Comparison of ENCODE assay signal across 16 mouse cellular contexts in the genomic region with DNA sequence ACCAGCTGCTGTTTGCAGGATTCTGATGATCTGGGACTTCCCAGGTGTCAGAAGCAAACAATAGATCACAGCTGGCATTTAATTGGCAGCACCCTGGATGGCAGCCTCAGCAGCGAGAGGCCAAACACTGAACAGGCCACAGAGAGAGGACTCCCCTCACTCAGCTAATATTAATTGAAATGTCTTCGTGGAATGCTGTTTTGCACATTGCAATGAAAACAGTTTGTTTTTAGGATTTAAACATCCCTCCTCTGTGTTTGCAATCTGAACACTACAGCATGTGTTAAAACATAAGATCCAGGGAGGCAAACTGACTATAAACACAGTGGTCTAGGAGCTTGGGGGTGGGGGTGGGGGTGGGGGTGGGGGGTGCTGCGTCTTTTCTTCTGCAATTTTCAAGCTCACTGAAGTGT.
A peak's percentile ranks its signal among the peaks of the same experiment; 100 is the strongest.
DNase-seq lines count a peak whose midpoint lies in the region; ATAC-seq and TF ChIP-seq lines count a peak whose summit lies in the region.
"Had no signal": no experiment of that assay in that cellular context is flagged by ENCODE, and none has a peak within 500 bp of the region (broad histone marks: within the 10 kb centered on the region; RNA-seq: fewer than 3 reads in every experiment).

No protein-coding gene starts in this region.

- H3K9ac ChIP-seq in stomach, embryonic 14.5 days (replicated peaks; ENCODE audit: low read depth, low read length): no peak overlapping the region
- no peak overlapping the region for H3K9ac ChIP-seq in stomach, postnatal 0 days (ENCODE audit: low read length)
- no peak overlapping the region for H3K9ac ChIP-seq in midbrain, embryonic 15.5 days
- H3K9ac ChIP-seq: embryonic facial prominence, embryonic 13.5 days; limb, embryonic 15.5 days; lung, embryonic 15.5 days had no signal

- TF ChIP-seq CTCF in stomach, postnatal 0 days (IDR thresholded peaks at IDR 0.05; ENCODE audit: low read depth): no peak

- H3K4me3 ChIP-seq in stomach, embryonic 14.5 days (ENCODE audit: low read depth, low read length): no peak overlapping the region
- no peak overlapping the region for H3K4me3 ChIP-seq in stomach, postnatal 0 days (ENCODE audit: low read depth, low read length)
- H3K4me3 ChIP-seq in midbrain, embryonic 15.5 days: no peak overlapping the region
- H3K4me3 ChIP-seq: embryonic facial prominence, embryonic 13.5 days; limb, embryonic 15.5 days; lung, embryonic 15.5 days had no signal

- peaks cover 4% of the 10 kb centered on the region; the same call in 1 of the 2 replicates for H3K4me1 ChIP-seq in stomach, embryonic 14.5 days (ENCODE audit: control insufficient read depth, insufficient read depth, low read length)
- 0 out of 2 replicates have a peak, but pooled peaks cover 2% of the 10 kb centered on the region for H3K4me1 ChIP-seq in stomach, postnatal 0 days (replicated peaks; ENCODE audit: control insufficient read depth, insufficient read depth)
- H3K4me1 ChIP-seq in midbrain, embryonic 15.5 days: peaks cover 25% of the 10 kb centered on the region
- H3K4me1 ChIP-seq: limb, embryonic 15.5 days had no signal

- DNase-seq in embryo, embryonic 10.5 days (ENCODE audit: low spot score): peak; percentile 32
- no peak for DNase-seq in embryo, embryonic 10 days (ENCODE audit: low spot score)
- no peak for DNase-seq in stomach, postnatal 0 days (ENCODE audit: low spot score)
- no peak for DNase-seq in right cerebral cortex, postnatal 4 days
- DNase-seq in layer of hippocampus, postnatal 25 days (ENCODE audit: extremely low spot score in 1 of 2, low spot score in 1 of 2): no peak
- no peak for DNase-seq in left cerebral cortex, postnatal 36 days (ENCODE audit: low spot score in 2 of 2)
- DNase-seq: adrenal gland, postnatal 36 days; cerebellum, adult 8-10 months; heart, adult 11 months; kidney, adult 11 months; kidney, postnatal 36 days had no signal

- no peak for TF ChIP-seq EP300 in stomach, postnatal 0 days (optimal IDR thresholded peaks at IDR 0.05)

- no peaks in the 10 kb centered on the region for H3K27me3 ChIP-seq in stomach, embryonic 14.5 days (ENCODE audit: control insufficient read depth, insufficient read depth, low read length)
- no peaks in the 10 kb centered on the region for H3K27me3 ChIP-seq in stomach, postnatal 0 days (ENCODE audit: control insufficient read depth, insufficient read depth, low read length)
- H3K27me3 ChIP-seq in midbrain, embryonic 15.5 days (replicated peaks): no peaks in the 10 kb centered on the region

- intact Hi-C loops in left cerebral cortex, postnatal 36 days (cut with DNase I): no loop called here

- 0 out of 2 replicates have a peak, but pooled peaks have one; percentile 53 for ATAC-seq in stomach, embryonic 14.5 days (ENCODE audit: insufficient number of reproducible peaks, insufficient read depth, low FRiP score, low read depth)
- ATAC-seq in stomach, postnatal 0 days (ENCODE audit: low FRiP score, low TSS enrichment): no peak
- ATAC-seq in midbrain, embryonic 15.5 days (replicated peaks): peak; percentile 46

- no peak overlapping the region for H3K4me2 ChIP-seq in stomach, embryonic 14.5 days (replicated peaks; ENCODE audit: low read depth, low read length)
- no peak overlapping the region for H3K4me2 ChIP-seq in stomach, postnatal 0 days (replicated peaks; ENCODE audit: low read depth)
- peak overlapping the region; percentile 17; the same call in 1 of the 2 replicates for H3K4me2 ChIP-seq in midbrain, embryonic 15.5 days
- H3K4me2 ChIP-seq: embryonic facial prominence, embryonic 13.5 days; limb, embryonic 15.5 days; lung, embryonic 15.5 days had no signal

- no peak overlapping the region for H3K27ac ChIP-seq in stomach, embryonic 14.5 days (ENCODE audit: low read length)
- H3K27ac ChIP-seq in stomach, postnatal 0 days (replicated peaks): no peak overlapping the region
- H3K27ac ChIP-seq in midbrain, embryonic 15.5 days: no peak overlapping the region
- H3K27ac ChIP-seq: embryonic facial prominence, embryonic 13.5 days; limb, embryonic 15.5 days; lung, embryonic 15.5 days had no signal

- no peaks in the 10 kb centered on the region for H3K36me3 ChIP-seq in stomach, embryonic 14.5 days (ENCODE audit: control insufficient read depth, insufficient read depth, low read length)
- H3K36me3 ChIP-seq in stomach, postnatal 0 days (ENCODE audit: control insufficient read depth, insufficient read depth, low read length): no peaks in the 10 kb centered on the region
- no peaks in the 10 kb centered on the region for H3K36me3 ChIP-seq in midbrain, embryonic 15.5 days (replicated peaks)
- H3K36me3 ChIP-seq: embryonic facial prominence, embryonic 13.5 days; limb, embryonic 15.5 days; lung, embryonic 15.5 days had no signal

- WGBS in stomach, embryonic 14.5 days: 4% methylated on average over 3 of the region's 3 CpGs
- WGBS in stomach, postnatal 0 days: 10% methylated on average over 3 of the region's 3 CpGs
- WGBS in midbrain, embryonic 15.5 days: 4% methylated on average over 3 of the region's 3 CpGs

- no peaks in the 10 kb centered on the region for H3K9me3 ChIP-seq in stomach, embryonic 14.5 days (ENCODE audit: control insufficient read depth, low read depth, low read length)
- H3K9me3 ChIP-seq in stomach, postnatal 0 days (ENCODE audit: control insufficient read depth, low read length): no peaks in the 10 kb centered on the region
- H3K9me3 ChIP-seq in midbrain, embryonic 15.5 days: no peaks in the 10 kb centered on the region
- H3K9me3 ChIP-seq: embryonic facial prominence, embryonic 13.5 days; limb, embryonic 15.5 days; lung, embryonic 15.5 days had no signal
